Mouse (Mus musculus): ENCODE measurements at regions not wholly inside any gene's neighbourhood (a gene's known extent, or its start where the extent isn't known, plus 50 kb on each side); places are given as distances from the start of the nearest gene placed in this dataset.

- DNase-seq: no peak
These were observed 54.0 kb upstream of the Thsd7b start for GRCm38 (mm10) chr1:129219098-129219497.

DNA sequence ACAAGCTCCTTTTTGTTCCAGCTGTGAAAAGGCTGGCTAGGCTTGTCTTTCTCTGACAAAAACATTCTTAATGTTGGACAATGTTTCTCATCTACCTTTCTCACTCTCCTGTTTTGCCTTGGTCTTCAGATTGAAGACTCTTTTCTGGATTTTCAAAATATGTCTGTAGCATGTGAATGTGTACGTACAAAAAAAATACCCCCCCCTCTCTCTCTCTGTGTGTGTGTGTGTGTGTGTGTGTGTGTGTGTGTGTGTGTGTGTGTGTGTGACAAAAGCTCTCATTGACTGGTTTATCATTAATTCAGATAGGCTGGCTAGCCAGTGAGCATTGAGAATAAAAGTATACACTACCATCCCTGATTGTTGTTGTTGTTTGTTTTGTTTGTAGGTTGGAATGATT, 64.3 kb upstream of the Thsd7b start:
- DNase-seq: no peak

DNA sequence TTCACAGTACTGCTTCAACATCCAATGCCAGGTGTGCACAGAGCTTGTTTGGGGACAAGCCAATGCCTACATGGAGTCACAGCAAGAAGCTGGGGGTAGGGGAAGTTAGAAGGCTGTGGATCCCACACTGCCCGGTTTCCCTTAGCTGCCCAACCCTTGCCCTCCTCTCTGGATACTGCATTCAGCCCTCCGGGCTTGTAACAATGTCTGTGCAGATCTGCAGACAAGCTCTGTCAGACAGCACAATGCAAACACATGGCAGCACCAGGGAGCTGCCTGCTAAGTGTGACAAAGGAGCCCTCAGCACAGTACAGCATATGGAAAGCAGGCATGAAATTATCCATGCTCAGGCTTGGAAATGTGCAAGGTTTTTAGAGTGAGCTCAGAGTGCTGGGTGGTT, 64.7 kb upstream of the Thsd7b start:
- DNase-seq: no peak

DNA sequence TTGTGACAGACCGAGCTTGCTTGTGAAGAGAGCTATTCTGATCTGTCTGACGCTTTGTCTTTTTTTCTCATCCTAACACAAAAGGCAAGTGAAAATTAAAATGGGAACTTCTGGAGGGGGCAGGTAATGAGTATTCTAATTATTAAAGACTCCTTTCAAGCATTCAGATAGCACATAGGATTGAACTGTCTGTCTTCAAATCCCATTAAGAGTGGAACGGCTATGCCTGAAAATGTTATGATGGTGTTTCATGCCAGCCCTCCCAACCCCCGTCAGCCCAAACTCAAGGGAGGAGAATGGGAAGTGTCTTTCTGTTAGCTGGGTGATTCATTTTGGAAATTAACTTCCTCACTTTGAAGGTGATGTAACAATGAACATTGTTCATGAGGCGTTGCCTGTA, 65.4 kb upstream of the Thsd7b start:
- no peak for DNase-seq

- DNase-seq: no peak
These were observed 92.8 kb upstream of the Thsd7b start for GRCm38 (mm10) chr1:129180174-129180759.

GRCm38 (mm10) chr1:129169936-129170335, 103.2 kb upstream of the Thsd7b start:
- no peak for DNase-seq

- DNase-seq: no peak
These were observed 122.5 kb upstream of the Thsd7b start for GRCm38 (mm10) chr1:129150643-129151042.

GRCm38 (mm10) chr1:129148733-129149388, 124.2 kb upstream of the Thsd7b start:
- no peak for DNase-seq

DNA sequence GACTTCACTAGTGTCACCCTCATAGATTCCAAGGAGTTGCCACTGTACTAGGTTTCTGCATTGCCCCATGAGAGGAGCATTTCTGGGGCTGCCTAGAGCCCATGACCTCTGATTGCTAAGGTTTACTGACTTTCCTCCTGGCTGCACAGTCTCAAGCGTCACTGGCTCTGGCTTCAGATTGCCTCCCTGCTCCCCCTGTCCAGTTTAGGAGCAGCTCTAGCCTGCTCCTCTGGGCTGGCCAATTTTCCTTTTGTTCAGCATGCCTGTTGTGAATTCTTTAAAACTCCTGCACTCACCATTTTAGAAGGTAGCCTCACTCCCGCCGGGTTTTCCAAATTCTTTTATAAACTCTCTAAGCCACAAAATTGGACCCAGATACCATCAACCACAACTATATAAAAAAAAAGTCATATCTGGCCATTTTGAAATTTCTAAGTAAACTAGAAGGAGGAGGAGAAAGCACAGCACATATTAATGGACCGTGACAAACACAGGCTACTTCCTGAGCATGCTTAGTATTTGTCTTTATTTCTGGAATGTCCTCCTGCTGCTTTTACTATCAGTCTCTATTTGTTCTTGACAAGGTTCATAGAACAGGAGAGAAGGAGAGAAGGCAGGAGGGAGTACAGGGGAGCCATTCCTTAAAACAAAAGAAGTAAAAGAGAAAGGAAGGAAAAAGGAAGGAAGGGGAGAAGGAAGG, 126.6 kb upstream of the Thsd7b start:
- no peak for DNase-seq

DNA sequence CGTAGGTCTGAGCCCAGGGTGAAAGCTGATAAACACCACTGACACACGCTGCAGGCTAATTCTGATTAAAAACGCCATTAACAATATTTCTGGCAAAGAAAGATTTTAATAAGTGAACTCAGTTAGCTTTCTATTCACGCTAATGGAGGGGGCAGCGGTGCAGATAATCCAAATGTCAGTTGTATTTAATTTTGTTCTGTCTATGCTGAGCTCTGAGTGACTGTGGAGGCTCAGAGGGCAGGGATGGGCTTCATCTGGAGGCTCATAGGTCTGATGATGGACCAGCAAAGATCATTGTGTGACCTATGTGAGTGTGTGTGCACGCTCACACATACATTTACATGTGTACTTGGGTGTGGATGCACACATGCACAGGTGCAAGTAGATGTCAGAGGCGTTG, 134.3 kb upstream of the Thsd7b start:
- no peak for DNase-seq

DNA sequence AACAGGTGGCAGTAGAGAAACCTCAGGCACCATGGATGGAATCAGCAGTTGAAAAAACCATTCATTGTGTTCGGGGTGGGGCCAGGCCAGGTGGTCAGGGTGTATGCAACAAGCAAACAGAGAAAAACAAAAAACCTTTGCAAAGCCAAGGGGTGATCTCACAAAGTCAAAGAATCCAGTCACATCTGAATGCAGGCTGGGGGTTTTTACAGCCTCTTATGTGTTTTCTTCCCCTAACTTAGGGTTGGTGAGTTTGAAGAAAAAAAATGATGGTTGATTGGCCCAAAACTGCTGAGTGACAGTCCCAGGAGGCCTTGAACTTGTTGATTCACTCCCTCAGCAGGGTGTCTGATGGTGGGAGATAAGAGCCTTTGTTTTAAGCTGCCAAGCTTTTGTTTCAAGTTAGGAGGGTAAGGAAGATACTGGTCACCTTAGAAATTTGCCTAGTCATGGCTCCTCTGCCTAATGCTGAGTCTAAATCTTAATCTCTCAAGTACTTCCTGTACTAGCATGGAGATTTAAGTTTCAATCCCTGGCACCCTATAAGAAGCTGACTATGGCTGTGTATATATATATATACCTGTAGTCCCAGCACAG, 166.0 kb upstream of the Thsd7b start:
- no peak for DNase-seq

DNA sequence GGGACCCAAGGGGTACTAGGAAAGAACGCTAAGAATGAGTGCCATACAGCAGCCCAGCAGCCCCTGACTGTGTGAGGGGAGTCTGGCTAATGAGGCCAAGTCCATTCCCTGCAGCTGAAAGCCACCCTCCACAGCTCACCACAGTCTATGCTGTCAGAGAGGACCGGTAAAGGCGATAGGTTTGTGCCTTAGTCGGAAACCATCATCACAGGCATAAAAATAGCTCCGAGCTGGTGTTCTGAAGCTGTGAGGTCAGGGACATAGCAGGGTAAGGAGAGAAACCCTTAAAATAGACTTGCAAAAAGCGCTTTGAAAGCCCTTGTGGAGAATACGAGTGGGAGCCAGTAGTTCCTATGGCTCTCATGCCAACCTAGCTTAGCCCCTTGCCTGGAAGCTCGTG, 172.1 kb upstream of the Thsd7b start:
- DNase-seq: no peak

DNA sequence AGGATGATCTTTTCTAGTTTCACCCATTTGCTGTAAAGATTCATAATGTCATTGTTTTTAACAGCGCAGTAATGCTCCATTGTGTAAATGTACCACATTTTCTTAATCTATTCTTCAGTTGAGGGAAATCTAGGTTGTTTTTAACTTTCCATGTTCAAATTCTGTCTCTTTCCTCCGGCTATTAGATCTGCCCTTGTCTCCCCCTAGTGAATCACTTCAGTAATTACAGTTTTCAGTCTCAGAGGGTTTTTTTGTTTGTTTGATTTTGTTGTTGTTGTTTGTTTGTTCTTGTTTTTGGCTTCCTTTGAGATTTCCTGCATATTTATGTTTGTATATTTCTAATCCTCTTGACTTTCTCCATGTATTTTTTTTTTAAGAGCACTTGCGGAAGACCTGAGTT, 194.8 kb upstream of the Thsd7b start:
- no peak for DNase-seq

GRCm38 (mm10) chr1:129057182-129057581, 215.9 kb upstream of the Thsd7b start:
- DNase-seq: no peak

DNA sequence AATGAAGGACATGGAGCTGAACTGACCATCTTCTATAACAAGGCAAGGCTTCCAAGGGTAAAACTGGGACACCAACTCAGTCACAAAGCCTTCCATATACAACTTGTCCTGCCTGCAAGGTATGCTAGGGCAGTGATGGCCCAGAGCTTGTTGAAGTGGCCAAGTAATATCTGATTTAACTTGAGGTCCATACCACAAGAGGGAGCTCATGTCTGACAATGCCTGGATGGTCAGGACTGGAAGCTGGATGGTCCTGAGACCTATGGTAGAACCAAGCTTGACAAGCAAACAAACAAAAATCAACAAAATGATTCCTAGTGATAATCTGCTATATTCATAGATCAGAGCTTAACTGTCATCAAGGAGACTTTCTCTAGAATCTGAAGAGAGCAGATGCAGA, 217.8 kb upstream of the Thsd7b start:
- DNase-seq: no peak

DNA sequence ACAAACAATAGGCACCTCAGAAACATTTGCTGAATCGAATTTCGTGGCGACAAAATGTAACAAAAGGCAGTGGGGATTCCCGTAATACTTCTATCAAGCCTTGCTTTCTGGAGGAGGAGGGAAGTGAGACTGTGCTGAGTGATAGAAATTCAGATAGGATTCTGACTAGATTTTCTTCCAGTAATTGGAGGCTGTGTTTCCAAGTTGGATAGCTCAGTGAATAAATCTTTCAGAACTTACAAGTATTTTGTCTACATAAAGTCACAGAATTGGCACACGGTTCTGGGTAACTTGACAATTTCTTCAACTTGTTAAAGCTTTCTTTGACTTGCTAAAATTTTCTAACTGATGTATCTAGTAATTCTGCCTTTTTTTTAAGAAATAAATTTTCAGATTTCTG, 239.4 kb upstream of the Thsd7b start:
- no peak for DNase-seq

GRCm38 (mm10) chr1:129005899-129006298, 267.2 kb upstream of the Thsd7b start:
- no peak for DNase-seq

DNA sequence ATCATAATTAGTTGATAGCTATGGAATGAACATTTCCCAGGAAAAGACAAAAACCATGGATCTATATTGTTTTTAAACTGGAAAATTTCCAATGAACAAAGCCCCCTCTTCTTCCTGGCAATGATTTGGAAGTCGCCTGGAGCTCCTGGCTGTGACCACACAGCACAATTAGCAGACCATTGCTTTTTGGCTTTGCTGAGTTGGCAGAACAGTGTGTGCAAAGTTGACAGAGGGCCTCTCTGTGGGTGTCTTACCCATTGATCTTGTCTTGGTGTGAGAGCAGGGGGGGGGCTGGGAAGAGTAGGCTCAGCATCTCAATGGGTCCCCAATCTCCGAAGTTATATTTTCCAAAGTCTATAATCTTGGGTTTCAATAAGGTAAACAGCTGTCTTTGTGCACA, 270.8 kb upstream of the Thsd7b start:
- DNase-seq: no peak

- no peak for DNase-seq
These were observed 271.3 kb upstream of the Thsd7b start for GRCm38 (mm10) chr1:129001766-129002165.

DNA sequence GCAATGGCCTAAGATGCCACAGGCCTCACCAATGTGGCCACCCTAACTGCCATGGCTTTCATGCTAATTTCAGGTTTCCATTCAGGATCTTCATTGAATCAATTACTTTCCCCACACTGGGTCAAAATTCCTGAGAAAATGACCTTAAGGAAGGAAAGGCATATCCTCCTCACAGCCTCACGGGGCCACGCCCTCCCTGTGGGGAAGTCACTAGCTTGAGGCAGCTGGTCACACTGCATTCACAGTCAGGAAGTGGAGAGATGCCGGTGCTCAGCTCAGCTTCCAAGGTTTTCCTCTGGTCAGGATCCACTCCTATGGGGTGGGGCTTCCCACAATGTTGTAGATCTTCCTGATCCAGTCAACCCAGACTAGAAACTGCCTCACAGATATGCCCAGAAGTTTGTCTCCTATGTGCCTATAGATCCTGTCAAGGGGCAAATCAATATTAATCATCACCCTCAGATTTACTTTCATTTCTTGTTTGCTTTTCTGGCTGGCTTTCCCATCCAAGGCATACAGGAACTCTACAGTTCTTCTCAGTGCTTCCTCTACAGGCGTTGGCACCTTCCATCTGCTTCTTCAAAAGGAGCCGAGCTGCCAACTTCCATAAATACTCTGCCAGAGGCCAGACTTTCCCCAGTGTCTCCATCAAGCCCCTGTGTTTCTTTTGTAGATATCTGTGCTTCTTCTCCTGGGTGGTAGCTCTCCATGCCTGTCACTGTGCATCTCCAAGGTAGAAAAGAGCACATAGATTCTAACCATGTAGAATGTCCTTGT, 273.2 kb upstream of the Thsd7b start:
- DNase-seq: no peak

- no peak for DNase-seq
These were observed 278.4 kb upstream of the Thsd7b start for GRCm38 (mm10) chr1:128994655-128995054.

GRCm38 (mm10) chr1:128983411-128983810, 289.7 kb upstream of the Thsd7b start:
- no peak for DNase-seq

- DNase-seq: no peak
These were observed 297.5 kb upstream of the Thsd7b start for GRCm38 (mm10) chr1:128975586-128975985.

Measured in thymus, postnatal 4 days (tissue).